Mouse (Mus musculus): ENCODE measurements around the gene Fam222b. TPM values are rescaled to one million over a fixed set of nuclear protein-coding genes. Genes with fewer than 3 reads are reported as not detected.

The Fam222b gene
- total and polyA plus RNA-seq, 2 experiments from 2014 or later = 10.8 to 11.1 TPM

GRCm38 (mm10) chr11:78146707-78147543, 52.5 kb downstream of the Fam222b start:
- no peak for TF ChIP-seq CTCF (IDR thresholded peaks at IDR 0.05; ENCODE audit: low read depth)
- TF ChIP-seq EP300 (IDR thresholded peaks at IDR 0.05; ENCODE audit: low read depth) = no peak
- Histone ChIP-seq H3K4me3 (ENCODE audit: low read depth, low read length) (no peak overlapping the region), H3K9ac (replicated peaks; ENCODE audit: low read depth, low read length) (no peak overlapping the region), H3K4me2 (ENCODE audit: low read depth, low read length) (no peak overlapping the region), H3K36me3 (replicated peaks; ENCODE audit: control insufficient read depth, insufficient read depth, low read length) (peaks cover 79% of the 10 kb centered on the region), H3K27me3 (ENCODE audit: control insufficient read depth, insufficient read depth, low read length) (no peaks in the 10 kb centered on the region), H3K4me1 (ENCODE audit: control insufficient read depth, insufficient read depth) (no peaks in the 10 kb centered on the region), H3K9me3 (replicated peaks; ENCODE audit: control insufficient read depth, low read length) (no peaks in the 10 kb centered on the region), H3K27ac (ENCODE audit: low read depth) (no peak overlapping the region)
- 91% methylated on average over 6 of the region's 6 CpGs for WGBS
- ATAC-seq (ENCODE audit: insufficient read depth, low read depth) (peak; percentile 44; the same call in 1 of the 2 replicates), DNase-seq (ENCODE audit: low spot score) (no peak)

GRCm38 (mm10) chr11:78151161-78151560, 56.7 kb downstream of the Fam222b start:
- H3K4me2 ChIP-seq (ENCODE audit: low read depth, low read length) = no peak overlapping the region
- no peak for TF ChIP-seq EP300 (IDR thresholded peaks at IDR 0.05; ENCODE audit: low read depth)
- TF ChIP-seq CTCF (IDR thresholded peaks at IDR 0.05; ENCODE audit: low read depth) = peak; percentile 54
- H3K27ac ChIP-seq (ENCODE audit: low read depth) = no peak overlapping the region
- no peak overlapping the region for H3K4me3 ChIP-seq (ENCODE audit: low read depth, low read length)
- DNase-seq (ENCODE audit: low spot score) = no peak
- no peak for ATAC-seq (ENCODE audit: insufficient read depth, low read depth)
- no peak overlapping the region for H3K9ac ChIP-seq (replicated peaks; ENCODE audit: low read depth, low read length)
- H3K9me3 ChIP-seq (replicated peaks; ENCODE audit: control insufficient read depth, low read length) = no peaks in the 10 kb centered on the region
- H3K4me1 ChIP-seq (ENCODE audit: control insufficient read depth, insufficient read depth) = no peaks in the 10 kb centered on the region
- WGBS = 37% methylated on average over 1 of the region's 1 CpGs
- no peaks in the 10 kb centered on the region for H3K27me3 ChIP-seq (ENCODE audit: control insufficient read depth, insufficient read depth, low read length)
- peaks cover 62% of the 10 kb centered on the region for H3K36me3 ChIP-seq (replicated peaks; ENCODE audit: control insufficient read depth, insufficient read depth, low read length)

DNA sequence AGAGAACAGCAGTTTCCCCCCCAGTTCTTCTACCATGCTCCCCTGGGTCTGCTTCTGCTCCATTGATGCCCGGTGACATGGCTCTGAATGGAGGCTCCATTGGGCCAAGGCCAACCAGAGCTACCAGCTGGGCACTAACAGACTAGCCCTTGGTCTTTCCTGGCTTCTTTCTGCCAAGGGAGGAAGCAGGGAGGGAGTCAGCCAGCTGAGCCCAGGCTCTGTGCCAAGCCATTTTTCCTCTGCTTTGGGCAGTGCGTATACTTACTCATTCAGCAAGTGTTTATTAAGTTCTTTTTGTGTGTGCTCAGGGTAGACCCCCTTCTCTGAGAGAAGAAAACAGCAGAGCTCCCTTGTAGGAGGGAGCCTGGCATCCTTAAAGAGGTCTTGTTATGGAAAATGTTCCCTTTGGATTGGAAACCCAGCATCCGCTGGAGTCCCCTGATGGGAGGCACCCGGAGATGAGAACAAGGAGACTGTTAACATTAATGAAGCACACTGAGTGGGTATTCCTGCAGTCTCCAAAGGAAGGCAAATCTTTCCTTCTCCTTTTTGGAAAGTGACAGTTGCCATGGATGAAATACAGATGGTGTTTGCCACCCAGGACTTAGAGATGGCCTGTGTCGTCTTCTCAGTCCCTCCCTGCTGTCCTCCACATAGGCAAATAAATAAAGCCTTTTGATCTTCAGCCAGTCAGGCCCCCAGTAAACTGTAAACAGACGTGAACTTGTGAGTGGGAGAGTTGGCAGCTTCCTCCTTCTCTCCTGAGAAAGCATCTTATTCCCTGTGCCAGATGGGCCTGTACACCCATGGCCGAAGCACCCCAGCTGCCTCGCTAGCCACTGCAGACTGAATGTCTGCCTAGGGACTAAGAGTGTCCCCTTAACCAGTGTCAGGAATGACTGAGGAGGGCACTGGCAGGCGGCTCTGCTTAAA, 58.1 kb downstream of the Fam222b start:
- no peaks in the 10 kb centered on the region for H3K4me1 ChIP-seq (ENCODE audit: control insufficient read depth, insufficient read depth)

DNA sequence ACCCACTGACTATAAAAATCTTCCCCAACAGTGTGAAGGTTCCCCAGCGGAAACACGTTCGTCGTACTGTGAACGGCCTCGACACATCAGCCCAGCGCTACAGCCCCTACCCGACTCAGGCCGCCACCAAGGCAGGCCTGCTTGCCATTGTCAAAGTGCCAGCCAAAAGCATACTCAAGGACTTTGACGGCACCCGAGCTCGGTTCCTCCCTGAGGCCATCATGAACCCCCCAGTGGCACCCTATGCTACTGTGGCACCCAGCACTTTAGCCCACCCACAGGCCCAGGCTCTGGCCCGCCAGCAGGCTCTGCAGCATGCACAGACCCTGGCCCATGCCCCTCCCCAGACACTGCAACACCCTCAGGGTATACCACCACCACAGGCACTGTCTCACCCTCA, 59.3 kb downstream of the Fam222b start:
- ATAC-seq (ENCODE audit: insufficient read depth, low read depth) = no peak
- Histone ChIP-seq H3K27me3 (ENCODE audit: control insufficient read depth, insufficient read depth, low read length) (no peaks in the 10 kb centered on the region), H3K4me1 (ENCODE audit: control insufficient read depth, insufficient read depth) (no peaks in the 10 kb centered on the region), H3K9ac (replicated peaks; ENCODE audit: low read depth, low read length) (no peak overlapping the region), H3K4me3 (ENCODE audit: low read depth, low read length) (no peak overlapping the region), H3K9me3 (replicated peaks; ENCODE audit: control insufficient read depth, low read length) (no peaks in the 10 kb centered on the region), H3K27ac (ENCODE audit: low read depth) (no peak overlapping the region), H3K36me3 (replicated peaks; ENCODE audit: control insufficient read depth, insufficient read depth, low read length) (peaks cover 62% of the 10 kb centered on the region), H3K4me2 (ENCODE audit: low read depth, low read length) (no peak overlapping the region)
- TF ChIP-seq EP300 (IDR thresholded peaks at IDR 0.05; ENCODE audit: low read depth) (no peak), CTCF (IDR thresholded peaks at IDR 0.05; ENCODE audit: low read depth) (no peak)
- no peak for DNase-seq (ENCODE audit: low spot score)
- WGBS = 83% methylated on average over 13 of the region's 13 CpGs

More for the DNA sequence above, 58.1 kb downstream of the Fam222b start:
- Histone ChIP-seq H3K9me3 (replicated peaks; ENCODE audit: control insufficient read depth, low read length) (no peaks in the 10 kb centered on the region), H3K36me3 (replicated peaks; ENCODE audit: control insufficient read depth, insufficient read depth, low read length) (peaks cover 60% of the 10 kb centered on the region), H3K9ac (replicated peaks; ENCODE audit: low read depth, low read length) (no peak overlapping the region), H3K27me3 (ENCODE audit: control insufficient read depth, insufficient read depth, low read length) (no peaks in the 10 kb centered on the region), H3K4me3 (ENCODE audit: low read depth, low read length) (no peak overlapping the region), H3K27ac (ENCODE audit: low read depth) (peak overlapping the region; percentile 36), H3K4me2 (ENCODE audit: low read depth, low read length) (no peak overlapping the region)
- no peak for TF ChIP-seq CTCF (IDR thresholded peaks at IDR 0.05; ENCODE audit: low read depth)
- TF ChIP-seq EP300 (IDR thresholded peaks at IDR 0.05; ENCODE audit: low read depth) = no peak
- WGBS = 63% methylated on average over 9 of the region's 9 CpGs
- ATAC-seq (ENCODE audit: insufficient read depth, low read depth) = no peak
- no peak for DNase-seq (ENCODE audit: low spot score)

DNA sequence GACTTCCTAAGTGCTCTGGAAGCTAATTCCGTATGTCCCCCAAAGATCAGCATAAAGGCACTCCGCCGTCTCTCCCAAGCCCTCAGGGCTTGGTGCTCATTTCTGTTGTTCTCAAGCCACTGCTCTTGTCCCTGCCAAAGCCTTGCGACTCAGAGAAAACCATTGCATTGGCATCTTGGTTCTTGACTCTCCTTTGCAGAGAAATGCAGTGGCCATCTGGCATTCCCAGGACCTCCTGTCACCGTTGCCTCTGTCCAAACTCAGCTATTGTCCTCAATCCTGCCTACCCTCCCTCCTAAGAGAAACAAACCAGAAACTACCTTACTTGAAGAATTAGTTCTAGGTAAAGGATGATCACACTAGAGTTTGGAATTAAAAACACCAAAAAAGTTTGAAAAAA, 61.2 kb downstream of the Fam222b start:
- Histone ChIP-seq H3K4me3 (ENCODE audit: low read depth, low read length) (no peak overlapping the region), H3K36me3 (replicated peaks; ENCODE audit: control insufficient read depth, insufficient read depth, low read length) (peaks cover 57% of the 10 kb centered on the region), H3K27me3 (ENCODE audit: control insufficient read depth, insufficient read depth, low read length) (no peaks in the 10 kb centered on the region), H3K27ac (ENCODE audit: low read depth) (no peak overlapping the region), H3K4me2 (ENCODE audit: low read depth, low read length) (no peak overlapping the region), H3K9me3 (replicated peaks; ENCODE audit: control insufficient read depth, low read length) (no peaks in the 10 kb centered on the region), H3K4me1 (ENCODE audit: control insufficient read depth, insufficient read depth) (peaks cover 3% of the 10 kb centered on the region; the same call in 1 of the 2 replicates), H3K9ac (replicated peaks; ENCODE audit: low read depth, low read length) (no peak overlapping the region)
- 79% methylated on average over 5 of the region's 5 CpGs for WGBS
- TF ChIP-seq CTCF (IDR thresholded peaks at IDR 0.05; ENCODE audit: low read depth) (no peak), EP300 (IDR thresholded peaks at IDR 0.05; ENCODE audit: low read depth) (no peak)
- ATAC-seq (ENCODE audit: insufficient read depth, low read depth) = no peak
- no peak for DNase-seq (ENCODE audit: low spot score)
